Mouse (Mus musculus) splenic B cell, adult 2 months (primary cell): Measurements from ENCODE around the gene Prune2.
"Not testable (repeated sequence)": the region's sequence is repeated elsewhere in the genome, so short reads cannot be mapped to it uniquely, and the experiment has no call there.

Source experiments
- DNase-seq: peaks from one replicate; pipeline ENCODE4 v3.0.0-alpha.2; 2011; ENCODE audit warnings: low read depth, low spot score
- H3K27me3 ChIP-seq: 2 replicates; pipeline ENCODE4 v1.6.1; 2012; ENCODE audit warnings: mild to moderate bottlenecking, low read length, moderate library complexity, mixed read lengths; ENCODE audit not compliant: control insufficient read depth, poor library complexity, insufficient read depth, severe bottlenecking
- H3K36me3 ChIP-seq: 2 replicates; pipeline ENCODE4 v1.6.1; 2012; ENCODE audit warnings: mild to moderate bottlenecking, low read length, moderate library complexity, mixed read lengths; ENCODE audit not compliant: control insufficient read depth, poor library complexity, insufficient read depth, severe bottlenecking

Gene Prune2

DNA sequence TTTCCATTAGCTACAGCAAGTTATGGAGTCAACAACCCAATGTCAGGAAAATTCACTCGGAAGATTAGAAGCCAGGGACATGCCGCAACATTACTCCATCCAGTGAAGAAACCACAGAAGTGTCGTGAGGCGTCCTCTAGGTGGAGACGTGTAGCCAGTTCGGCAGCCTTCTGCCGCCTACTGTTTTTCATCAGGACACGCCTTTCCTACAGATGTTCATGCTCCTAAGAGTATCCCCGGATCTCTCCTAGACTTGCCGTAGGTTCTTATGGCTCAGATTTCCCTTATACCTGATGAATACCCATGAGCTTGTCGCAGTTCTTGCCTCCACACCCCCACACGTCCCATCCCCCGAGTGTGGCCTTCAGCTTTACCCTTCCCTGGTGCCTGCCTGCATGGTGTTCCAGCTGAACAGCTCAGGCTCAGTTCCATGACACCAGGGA lies 207.6 kb downstream of the Prune2 start:
- peak; percentile 78 for DNase-seq
- Histone ChIP-seq H3K36me3 (no peaks in the 10 kb centered on the region), H3K27me3 (no peaks in the 10 kb centered on the region)

- DNase-seq = peak; percentile 68
- Histone ChIP-seq H3K27me3 (no peaks in the 10 kb centered on the region), H3K36me3 (no peaks in the 10 kb centered on the region)
These were observed 210.4 kb downstream of the Prune2 start for GRCm38 (mm10) chr19:17166288-17166687.

- H3K27me3 ChIP-seq = no peaks in the 10 kb centered on the region
- DNase-seq = no peak
These were observed 212.3 kb downstream of the Prune2 start for GRCm38 (mm10) chr19:17168186-17168585.

GRCm38 (mm10) chr19:17169746-17170145 lies 213.8 kb downstream of the Prune2 start:
- Histone ChIP-seq H3K27me3 (no peaks in the 10 kb centered on the region), H3K36me3 (no peaks in the 10 kb centered on the region)
- no peak for DNase-seq

More at GRCm38 (mm10) chr19:17168186-17168585, 212.3 kb downstream of the Prune2 start:
- no peaks in the 10 kb centered on the region for H3K36me3 ChIP-seq

DNA sequence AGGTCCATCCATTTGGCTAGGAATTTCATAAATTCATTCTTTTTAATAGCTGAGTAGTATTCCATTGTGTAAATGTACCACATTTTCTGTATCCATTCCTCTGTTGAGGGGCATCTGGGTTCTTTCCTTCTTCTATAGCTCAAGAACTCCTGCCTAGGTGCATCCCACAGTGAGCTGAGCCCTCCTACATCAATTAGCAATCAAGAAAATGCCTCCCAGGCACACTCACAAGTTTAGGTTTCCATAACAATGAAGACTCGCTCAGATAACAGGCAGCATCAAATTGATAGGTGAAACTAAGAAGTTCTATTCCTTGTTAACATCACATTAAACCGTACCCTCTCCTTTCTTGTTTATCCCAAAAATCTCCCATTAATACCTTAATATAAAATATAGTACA lies 218.6 kb downstream of the Prune2 start:
- not testable (repeated sequence) for H3K27me3 ChIP-seq, H3K36me3 ChIP-seq, DNase-seq

- no peaks in the 10 kb centered on the region for H3K27me3 ChIP-seq
- no peaks in the 10 kb centered on the region for H3K36me3 ChIP-seq
- DNase-seq = no peak
These were observed 224.6 kb downstream of the Prune2 start for GRCm38 (mm10) chr19:17180506-17180905.

DNA sequence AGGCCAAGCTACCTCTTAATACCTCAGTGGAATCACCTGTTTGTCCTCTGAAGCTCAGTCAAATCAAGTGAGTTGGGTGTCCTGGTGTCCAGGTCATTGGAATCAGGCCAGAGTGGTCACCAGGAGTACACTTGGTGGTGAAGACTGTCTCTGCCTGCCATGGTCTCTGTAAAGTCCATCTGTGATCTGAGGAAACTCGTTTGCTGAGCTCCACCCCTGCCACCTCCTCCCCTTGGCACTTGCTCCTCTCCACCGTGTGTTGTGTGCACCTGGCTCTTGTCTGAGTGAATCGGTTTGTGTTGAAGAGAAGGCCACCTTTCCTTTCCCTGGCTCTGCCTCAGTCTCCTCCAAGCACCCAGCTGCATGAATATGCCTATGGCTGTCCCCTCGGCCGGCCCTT lies 238.8 kb downstream of the Prune2 start:
- DNase-seq = no peak
- H3K36me3 ChIP-seq = 0 out of 2 replicates have a peak, but pooled peaks cover 1% of the 10 kb centered on the region
- no peaks in the 10 kb centered on the region for H3K27me3 ChIP-seq

GRCm38 (mm10) chr19:17199059-17199458 lies 243.1 kb downstream of the Prune2 start:
- DNase-seq = no peak
- no peaks in the 10 kb centered on the region for H3K27me3 ChIP-seq
- 0 out of 2 replicates have a peak, but pooled peaks cover 1% of the 10 kb centered on the region for H3K36me3 ChIP-seq

DNA sequence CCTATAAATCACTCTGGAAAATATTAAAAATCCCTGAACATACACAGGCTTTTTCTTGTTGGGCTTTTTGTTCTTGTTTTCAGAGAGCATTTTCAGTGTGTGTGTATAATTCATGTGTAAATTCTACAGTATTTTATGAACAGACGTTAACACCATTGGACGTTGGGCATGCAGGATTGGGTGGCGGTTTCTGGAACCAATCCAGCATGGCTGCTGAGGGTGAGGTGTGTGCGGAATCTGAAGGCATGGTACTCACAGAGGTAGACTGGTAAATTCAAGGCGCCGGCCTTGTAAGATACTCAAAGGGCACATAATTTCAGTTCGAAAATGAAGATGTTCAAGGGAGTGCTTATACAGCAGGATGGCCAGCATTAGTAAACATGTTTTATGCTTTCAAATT lies 251.2 kb downstream of the Prune2 start:
- no peaks in the 10 kb centered on the region for H3K27me3 ChIP-seq
- no peak for DNase-seq
- no peaks in the 10 kb centered on the region for H3K36me3 ChIP-seq

GRCm38 (mm10) chr19:17210541-17210940 lies 254.6 kb downstream of the Prune2 start:
- DNase-seq = no peak
- Histone ChIP-seq H3K27me3 (no peaks in the 10 kb centered on the region), H3K36me3 (no peaks in the 10 kb centered on the region)

DNA sequence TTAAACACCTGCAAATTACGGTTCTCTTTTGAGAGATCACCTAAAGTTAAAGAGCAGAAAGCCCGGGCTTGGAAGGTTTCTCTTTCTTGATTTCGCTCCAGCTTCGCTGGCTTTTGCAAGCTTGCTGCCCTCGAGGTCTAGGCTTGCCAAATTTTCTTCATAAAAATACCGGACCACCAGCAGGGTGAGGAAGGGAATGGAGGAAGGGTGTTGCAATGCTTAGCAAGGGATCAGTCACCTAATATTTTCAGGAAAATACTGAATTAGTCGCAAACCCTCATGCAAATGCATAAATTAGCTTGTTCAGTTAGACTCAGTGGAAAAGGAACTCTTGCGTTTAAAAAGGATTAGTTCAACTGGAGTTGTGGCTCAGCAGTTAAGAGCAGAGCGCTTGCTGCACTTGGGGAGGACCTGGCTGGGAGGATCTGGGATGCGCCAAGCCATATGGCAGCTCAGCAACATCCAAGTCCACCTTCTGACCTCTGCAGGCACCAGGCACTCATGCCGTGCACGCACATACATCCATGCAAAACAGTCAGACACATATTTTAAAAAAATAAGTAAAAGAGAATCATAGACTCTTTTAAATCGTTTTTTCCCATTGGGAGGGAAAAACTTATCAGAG lies 259.1 kb downstream of the Prune2 start:
- no peaks in the 10 kb centered on the region for H3K36me3 ChIP-seq
- no peak for DNase-seq
- no peaks in the 10 kb centered on the region for H3K27me3 ChIP-seq

DNA sequence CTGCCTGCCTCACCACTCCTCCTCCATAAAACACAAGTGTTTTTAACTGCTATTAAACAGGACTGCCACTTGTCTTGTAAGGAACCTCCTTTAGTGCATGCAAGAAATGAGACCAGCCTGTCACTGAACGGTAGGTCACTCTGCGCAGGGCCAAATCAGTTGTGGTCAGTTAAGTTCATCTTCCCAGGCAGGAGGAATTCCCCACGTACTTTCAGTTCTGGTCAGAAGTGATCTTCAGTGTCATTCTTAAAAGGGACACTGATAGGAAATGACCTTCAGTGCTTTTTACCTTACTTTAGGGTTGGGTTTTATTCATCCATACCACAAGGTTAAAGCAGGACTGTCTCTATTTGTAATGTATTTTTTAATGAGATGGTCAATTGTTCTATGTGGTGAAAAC lies 262.3 kb downstream of the Prune2 start:
- Histone ChIP-seq H3K27me3 (no peaks in the 10 kb centered on the region), H3K36me3 (no peaks in the 10 kb centered on the region)
- DNase-seq = peak; percentile 7

DNA sequence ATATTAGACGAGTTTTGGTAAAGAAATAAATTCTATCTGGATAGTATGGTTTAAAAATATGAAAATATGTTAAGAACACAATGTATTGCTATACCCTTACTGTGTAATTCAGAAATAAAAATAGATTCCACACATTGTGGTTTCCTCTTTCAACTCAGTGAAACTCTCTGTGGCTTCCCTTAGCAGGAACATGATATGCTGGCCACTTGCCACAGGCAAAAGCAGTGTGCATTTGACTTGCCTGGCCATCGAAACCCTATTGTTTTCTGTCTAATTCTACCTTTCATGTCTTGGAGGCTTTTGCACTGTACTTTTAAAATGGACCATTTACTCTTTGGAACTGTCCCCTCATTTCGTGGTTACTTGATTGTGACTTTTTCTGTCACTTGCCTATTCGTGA lies 267.9 kb downstream of the Prune2 start:
- peak; percentile 48 for DNase-seq
- Histone ChIP-seq H3K27me3 (no peaks in the 10 kb centered on the region), H3K36me3 (no peaks in the 10 kb centered on the region)

DNA sequence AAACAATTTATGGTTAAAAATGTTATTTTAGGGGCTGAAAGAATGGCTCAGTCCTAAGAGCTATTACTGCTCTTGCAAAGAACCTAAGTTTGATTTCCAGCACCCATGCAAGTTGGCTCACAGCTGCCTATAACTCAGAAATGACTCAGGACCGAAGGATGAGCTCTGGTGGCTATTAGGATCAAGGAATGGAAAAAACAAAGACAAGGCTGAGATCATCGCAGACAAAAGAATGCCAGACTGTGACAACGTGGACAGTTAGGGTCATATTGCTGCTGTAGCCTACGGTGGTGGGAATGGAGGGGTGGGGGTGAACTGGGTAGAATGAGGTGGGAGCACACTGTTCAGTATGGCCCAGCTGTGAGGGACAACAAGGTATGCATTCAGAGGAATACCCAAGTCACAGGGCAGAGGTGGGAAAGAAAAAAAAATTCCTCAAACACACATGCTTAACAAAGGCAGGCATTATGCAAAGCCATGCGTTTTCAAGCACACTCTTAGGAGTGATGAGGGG lies 269.7 kb downstream of the Prune2 start:
- no peak for DNase-seq
- H3K36me3 ChIP-seq = no peaks in the 10 kb centered on the region
- H3K27me3 ChIP-seq = no peaks in the 10 kb centered on the region

DNA sequence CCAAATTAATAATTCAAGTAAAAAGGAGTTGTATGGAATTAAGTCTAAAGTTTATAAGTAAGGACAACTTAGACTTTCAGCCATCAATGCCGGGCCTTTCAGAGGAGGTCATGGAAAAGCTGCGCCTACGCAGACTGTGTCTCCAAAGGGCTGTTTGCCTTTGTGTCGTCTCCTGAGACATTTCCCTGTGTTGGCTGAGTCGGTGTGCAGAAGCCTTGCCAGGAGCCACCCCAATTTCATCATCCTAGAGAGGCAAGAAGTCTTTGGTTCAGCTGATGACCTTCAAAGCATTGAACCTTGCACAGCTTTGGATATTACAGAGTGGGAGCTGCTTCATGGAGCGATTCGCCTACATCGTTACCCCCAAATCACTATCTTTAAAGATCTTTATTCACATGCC lies 270.2 kb downstream of the Prune2 start:
- Histone ChIP-seq H3K36me3 (no peaks in the 10 kb centered on the region), H3K27me3 (no peaks in the 10 kb centered on the region)
- DNase-seq = no peak

GRCm38 (mm10) chr19:17230013-17230412 lies 274.1 kb downstream of the Prune2 start:
- DNase-seq = no peak
- Histone ChIP-seq H3K36me3 (no peaks in the 10 kb centered on the region), H3K27me3 (no peaks in the 10 kb centered on the region)
